Mouse (Mus musculus): ENCODE results near the gene Zbtb46. TPM values are rescaled to one million over a fixed set of nuclear protein-coding genes. Genes with fewer than 3 reads are reported as not detected.
"Not testable (repeated sequence)": the region's sequence is repeated elsewhere in the genome, so short reads cannot be mapped to it uniquely, and the experiment has no call there.

Gene Zbtb46
- total RNA-seq (2021): 10 to 100 TPM; 14.7 to 17.5 TPM
- long read RNA-seq, full-length matches to known transcripts: 2 of 9 reads
- long read RNA-seq, partial matches to known transcripts: 0 of 9 reads
- long read RNA-seq, other reads (novel, unspliced or antisense): 7 of 9 reads

- DNase-seq (ENCODE audit: low spot score in 2 of 2): peak; percentile 73 to 86
Measured at GRCm38 (mm10) chr2:181459153-181459672, at the start of gene Zbtb46. TSS of gene Zbtb46 (minus strand) at chr2:181459426.

- DNase-seq (ENCODE audit: low spot score in 2 of 2): no peak
Measured at GRCm38 (mm10) chr2:181498644-181499043, 39.4 kb upstream of the Zbtb46 start.

DNA sequence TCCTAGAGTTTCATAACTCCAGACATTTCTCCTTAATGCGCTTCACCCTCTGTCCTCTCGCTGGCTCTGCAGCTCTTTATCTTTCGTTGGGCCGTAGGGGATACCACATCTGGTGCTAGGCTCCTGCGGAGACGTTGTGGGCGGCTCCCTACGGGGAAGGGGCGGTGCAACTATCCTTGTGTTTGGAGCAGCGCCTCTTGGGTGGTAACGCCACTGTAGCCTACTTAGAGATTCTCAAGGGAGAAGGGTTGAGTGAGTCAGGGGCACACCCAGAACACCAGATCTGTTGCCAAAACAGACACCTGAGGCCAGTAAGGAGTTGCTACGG, 38.3 kb upstream of the Zbtb46 start:
- peak; percentile 26 to 30 for DNase-seq (ENCODE audit: low spot score in 2 of 2)

DNA sequence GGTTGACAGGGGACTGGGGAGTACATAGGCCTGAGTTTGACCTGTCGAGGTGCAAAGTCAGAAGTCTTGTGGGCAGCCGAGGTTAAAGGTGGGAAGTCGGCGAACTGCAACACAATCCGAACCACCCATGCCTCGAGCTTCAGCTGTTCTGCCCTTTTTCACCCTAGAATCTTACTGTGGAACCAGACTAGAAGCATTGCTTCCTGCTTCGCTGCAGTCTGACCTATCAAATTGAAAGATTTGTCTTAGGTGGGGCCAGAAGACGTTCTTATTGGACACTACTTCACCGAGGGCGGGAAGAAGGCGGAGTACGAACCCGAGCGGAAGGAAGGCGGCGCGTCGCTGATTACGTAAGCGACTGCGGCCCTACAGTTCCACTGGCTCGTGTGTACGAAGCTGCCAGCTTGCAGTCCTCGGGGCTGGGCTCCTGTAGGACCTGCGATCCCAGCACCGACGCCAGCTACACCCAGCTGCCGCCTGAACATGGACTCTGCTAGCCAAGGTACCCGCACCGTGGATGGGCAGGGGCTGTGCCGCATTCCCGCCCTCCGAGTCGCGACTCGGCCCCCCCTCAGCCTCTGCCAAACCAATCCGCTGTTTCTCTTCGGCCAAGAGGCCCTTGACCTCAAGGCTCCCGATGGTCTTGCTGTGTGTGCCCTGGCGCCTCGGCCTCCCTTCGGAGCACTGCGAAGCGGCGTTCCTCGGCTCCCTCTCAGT, 37.8 kb upstream of the Zbtb46 start, which contains the start of gene Tpd52l2:
Tpd52l2 (plus strand) TSS at position 312 of the 717 bp plus-strand sequence.
- DNase-seq (ENCODE audit: low spot score in 2 of 2): peak; percentile 82 to 88

- DNase-seq (ENCODE audit: low spot score in 2 of 2): peak; percentile 67 to 75
Measured at GRCm38 (mm10) chr2:181496281-181496680, 37.1 kb upstream of the Zbtb46 start.

DNA sequence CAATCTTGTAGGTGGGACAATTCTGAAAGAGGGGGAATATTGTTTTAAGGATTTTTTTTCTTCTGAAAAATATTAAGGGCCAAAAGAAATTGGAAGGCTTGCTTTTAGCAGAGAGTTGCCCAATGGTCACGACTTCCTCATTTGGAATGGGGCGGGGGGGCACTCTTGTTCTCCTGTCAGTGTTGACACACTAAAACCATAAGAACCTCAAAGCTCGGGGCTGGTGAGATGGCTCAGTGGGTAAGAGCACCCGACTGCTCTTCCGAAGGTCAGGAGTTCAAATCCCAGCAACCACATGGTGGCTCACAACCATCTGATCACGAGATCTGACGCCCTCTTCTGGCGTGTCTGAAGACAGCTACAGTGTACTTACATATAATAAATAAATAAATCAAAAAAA, 36.6 kb upstream of the Zbtb46 start:
- DNase-seq (ENCODE audit: low spot score in 2 of 2): not testable (repeated sequence)

DNA sequence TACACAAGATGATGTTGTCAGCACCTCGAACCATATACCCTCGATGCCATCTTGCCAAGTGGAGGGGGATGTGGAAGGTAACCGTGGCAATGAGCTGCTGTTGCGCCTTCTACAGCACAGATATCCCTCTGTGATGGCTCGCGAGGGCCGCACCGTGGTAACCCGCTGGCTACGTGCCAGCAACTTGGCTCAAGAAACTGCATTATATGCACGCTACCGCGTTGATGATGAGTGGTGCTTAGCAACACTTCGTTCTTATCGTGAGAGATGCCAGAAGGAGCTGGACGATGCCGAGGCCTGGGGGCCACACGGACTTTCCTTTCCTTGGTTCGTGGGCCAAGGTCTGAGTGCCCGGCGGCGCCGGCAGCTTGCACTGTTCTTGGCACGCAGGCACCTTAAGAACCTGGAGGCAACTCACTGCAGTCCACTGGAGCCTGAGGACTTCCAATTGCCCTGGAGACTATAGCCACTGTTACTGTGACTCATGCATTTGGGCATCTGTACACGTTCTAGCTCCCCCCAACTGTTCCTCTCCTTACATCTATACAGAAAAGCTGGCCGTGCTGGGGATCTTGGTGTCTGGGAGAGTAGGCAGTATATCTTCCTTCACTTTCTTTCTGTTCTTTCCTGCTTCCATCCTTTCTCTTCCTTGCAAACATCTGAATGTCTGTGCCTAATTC, 35.2 kb upstream of the Zbtb46 start:
- DNase-seq (ENCODE audit: low spot score in 2 of 2): no peak

- no peak for DNase-seq (ENCODE audit: low spot score in 2 of 2)
Measured at GRCm38 (mm10) chr2:181493156-181493927, 34.1 kb upstream of the Zbtb46 start, which contains the start of gene Abhd16b. TSS of gene Abhd16b (plus strand) at chr2:181493206.

- no peak for DNase-seq (ENCODE audit: low spot score in 2 of 2)
Measured at GRCm38 (mm10) chr2:181492206-181492605, 33.0 kb upstream of the Zbtb46 start.

GRCm38 (mm10) chr2:181491432-181492205, 32.4 kb upstream of the Zbtb46 start:
- no peak for DNase-seq (ENCODE audit: low spot score in 2 of 2)

- no peak for DNase-seq (ENCODE audit: low spot score in 2 of 2)
Measured at GRCm38 (mm10) chr2:181487338-181488277, 28.4 kb upstream of the Zbtb46 start.

DNA sequence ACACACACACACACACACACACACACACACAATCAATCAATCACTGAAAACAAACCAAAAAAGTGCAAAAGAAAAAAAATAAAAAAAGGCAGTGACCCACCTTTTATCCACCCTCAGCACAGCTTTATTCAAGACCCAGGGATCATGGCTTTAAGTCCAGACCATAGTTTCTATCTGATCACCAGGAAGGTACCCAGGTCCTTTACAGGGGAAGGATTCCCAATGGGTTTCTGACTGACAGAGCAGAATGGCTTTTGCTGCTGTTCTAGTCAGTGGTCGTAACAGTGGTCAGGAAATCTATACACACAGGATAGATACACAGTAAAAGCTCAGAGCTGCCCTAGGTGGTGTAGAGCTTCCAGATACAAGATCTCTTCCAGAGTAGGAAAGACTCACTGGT, 26.5 kb upstream of the Zbtb46 start:
- no peak for DNase-seq (ENCODE audit: low spot score in 2 of 2)

DNA sequence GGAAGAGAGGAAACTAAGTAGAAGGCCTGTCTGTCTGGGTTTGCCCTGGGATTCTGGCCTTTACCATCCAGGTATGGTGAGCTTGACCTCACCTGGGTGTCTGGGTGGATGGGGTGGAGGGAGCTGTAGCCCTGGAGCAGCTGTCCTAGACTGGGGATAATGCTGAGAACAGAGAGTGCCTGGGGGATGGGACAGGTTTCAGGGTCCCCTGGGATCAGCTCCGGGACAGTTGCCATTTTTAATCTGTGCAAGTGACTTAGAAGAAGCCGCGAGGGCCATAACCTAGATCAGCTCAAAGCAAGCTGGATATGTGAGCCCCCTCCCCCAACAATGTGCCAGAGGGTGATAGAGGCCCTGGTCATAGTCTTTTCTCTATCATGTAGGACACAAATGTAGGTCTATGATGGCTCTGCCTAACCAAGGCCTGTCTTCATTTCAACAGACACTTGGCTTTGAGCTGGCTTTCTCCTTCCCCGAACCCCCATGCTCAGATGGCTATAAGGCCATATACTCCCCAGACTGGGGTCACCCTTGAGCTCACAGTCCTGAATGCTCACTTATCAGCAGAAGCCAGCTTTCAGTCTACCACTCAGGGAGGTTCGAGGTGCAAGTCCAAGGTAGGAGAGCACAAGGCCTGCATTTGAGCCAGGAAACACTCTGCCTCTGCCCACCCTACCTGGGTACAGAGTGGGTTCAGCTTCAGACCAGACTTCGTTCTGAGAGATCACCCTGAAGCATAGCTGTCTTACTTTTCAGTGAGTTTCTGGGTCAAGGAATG, 25.4 kb upstream of the Zbtb46 start:
- DNase-seq (ENCODE audit: low spot score in 2 of 2): no peak

- DNase-seq (ENCODE audit: low spot score in 2 of 2): no peak
Measured at GRCm38 (mm10) chr2:181483562-181484318, 24.5 kb upstream of the Zbtb46 start.

DNA sequence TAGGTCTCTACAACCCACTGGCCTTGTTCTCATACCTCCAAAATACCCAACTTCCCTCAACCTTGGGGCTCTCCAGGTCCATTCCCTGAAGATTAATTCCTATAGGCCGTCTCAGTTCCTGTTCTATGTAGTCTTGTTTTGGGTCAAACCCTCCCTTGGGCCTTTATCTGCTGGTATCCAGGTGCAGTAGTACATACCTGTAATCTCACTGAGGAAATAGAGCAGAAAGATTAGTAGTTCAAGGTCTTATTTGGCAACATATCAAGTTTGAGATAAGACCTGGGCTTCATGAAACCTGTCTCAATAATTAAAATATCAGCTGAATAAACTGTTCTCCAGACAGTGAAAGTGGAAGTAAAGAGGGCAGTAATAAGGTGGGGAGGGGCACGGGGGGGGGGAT, 23.9 kb upstream of the Zbtb46 start:
- no peak for DNase-seq (ENCODE audit: low spot score in 2 of 2)

DNA sequence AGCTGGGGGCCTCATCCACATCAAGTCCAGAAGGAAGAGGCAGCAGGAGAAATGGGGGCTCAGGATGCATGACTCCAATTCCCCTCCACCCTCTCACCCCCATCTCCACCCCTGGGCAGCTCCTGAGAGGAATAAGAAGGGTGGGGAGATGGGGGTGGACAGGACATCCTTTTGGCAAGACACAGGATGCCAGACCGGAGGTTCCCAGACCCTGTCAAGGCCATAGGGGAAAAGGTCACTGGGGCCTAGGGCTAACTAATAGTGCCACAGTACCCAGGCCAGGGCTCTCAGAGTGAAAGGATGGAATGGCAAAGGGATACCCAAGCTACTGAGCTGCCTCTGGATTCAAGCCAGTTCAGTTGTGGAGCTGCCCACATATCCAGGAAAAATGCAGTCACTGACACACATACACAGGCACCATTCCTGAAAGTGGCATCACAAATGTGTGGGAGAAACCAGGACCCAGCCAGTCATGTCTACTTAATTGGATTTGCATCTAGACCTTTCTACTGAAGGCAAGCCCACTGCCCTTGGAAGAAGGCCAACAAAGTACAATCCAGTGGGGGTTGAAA, 13.1 kb upstream of the Zbtb46 start:
- DNase-seq (ENCODE audit: low spot score in 2 of 2): no peak

GRCm38 (mm10) chr2:181471246-181471645, 12.0 kb upstream of the Zbtb46 start:
- DNase-seq (ENCODE audit: low spot score in 2 of 2): no peak

- DNase-seq (ENCODE audit: low spot score in 2 of 2): no peak
Measured at GRCm38 (mm10) chr2:181470285-181470684, 11.1 kb upstream of the Zbtb46 start.

All from layer of hippocampus, postnatal 10 days (tissue).